Mouse (Mus musculus): ENCODE measurements around the gene Olfr1410. TPM values are rescaled to one million over a fixed set of nuclear protein-coding genes. Genes with fewer than 3 reads are reported as not detected.
A peak's percentile ranks its signal among the peaks of the same experiment; 100 is the strongest.

Gene Olfr1410
- polyA plus RNA-seq, 1 experiment from 2014 or later, result not detected

DNA sequence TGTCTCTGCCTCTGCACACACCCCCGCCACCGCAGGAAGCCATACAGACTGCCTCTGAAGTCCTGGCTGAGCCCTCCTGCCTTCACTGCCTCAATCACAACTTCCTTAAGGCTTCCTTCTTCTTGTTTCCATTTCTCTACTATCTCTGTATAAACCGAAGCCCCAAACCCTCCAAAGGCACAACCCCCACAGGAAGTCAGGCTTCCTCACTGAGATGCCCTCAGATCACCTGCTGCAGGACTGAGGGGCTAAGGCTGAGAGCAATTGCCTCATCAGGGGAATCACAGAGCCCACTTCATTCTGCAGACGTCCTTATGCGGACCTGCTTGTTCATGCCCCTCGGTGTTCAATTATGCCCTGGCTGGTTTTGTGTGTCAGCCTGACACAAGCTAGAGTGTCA lies 34.8 kb downstream of the Olfr1410 start:
- TF ChIP-seq CTCF (IDR thresholded peaks at IDR 0.05; ENCODE audit: low read depth), result no peak
- Histone ChIP-seq H3K27me3 (ENCODE audit: insufficient read depth, low read length) (no peaks in the 10 kb centered on the region), H3K36me3 (ENCODE audit: insufficient read depth) (peaks cover 38% of the 10 kb centered on the region), H3K9ac (peak overlapping the region; percentile 93; the same call in 1 of the 2 replicates), H3K4me3 (ENCODE audit: low read depth, low read length) (peak overlapping the region; percentile 65), H3K4me1 (ENCODE audit: insufficient read depth) (peaks cover 3% of the 10 kb centered on the region; the same call in 1 of the 2 replicates), H3K4me2 (peak overlapping the region; percentile 98), H3K9me3 (ENCODE audit: low read depth, low read length) (no peaks in the 10 kb centered on the region), H3K27ac (ENCODE audit: low read depth) (no peak overlapping the region)
- DNase-seq (no peak), ATAC-seq (ENCODE audit: insufficient read depth) (no peak)
- 78% methylated on average over 6 of the region's 6 CpGs for WGBS

DNA sequence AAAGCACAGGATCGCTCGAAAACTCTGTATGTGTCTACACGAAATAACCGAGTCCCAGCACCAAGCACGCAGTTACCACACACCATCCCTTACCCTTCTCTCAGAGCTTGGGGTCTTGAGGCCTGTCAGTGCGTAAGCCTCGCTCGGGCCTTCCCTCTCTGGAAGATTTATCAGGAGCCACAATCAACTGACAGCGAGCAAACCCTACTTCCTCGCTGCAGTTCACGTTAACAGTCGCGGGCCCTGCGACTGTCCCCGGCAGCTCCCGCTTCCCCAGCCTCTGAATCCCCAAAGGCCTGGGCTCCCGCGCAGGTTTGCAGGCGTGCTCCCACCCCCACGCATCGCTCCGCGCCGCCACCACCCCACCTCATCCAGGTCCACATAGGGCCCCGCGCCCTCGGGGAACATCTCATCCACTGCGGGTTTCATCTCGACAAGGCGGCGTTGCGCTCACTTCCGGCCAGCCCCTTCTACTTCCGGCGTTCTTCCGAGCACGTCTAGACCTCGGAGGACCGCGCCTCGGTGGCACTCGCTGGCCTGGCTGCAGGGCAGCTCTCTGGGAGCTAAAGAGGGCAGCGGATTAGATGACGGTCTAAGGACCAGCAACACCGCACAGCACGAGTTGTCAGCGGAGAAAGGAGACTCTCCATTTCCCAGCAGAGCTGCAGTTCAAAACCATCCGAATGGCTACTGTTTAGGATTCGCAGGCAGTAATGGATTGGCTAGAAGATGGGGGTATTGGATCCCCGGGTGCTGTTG lies 36.1 kb downstream of the Olfr1410 start, which contains the start of gene Cops9:
Gene Cops9 (minus strand): TSS at position 472 of the 759 bp plus-strand sequence.
- Histone ChIP-seq H3K36me3 (ENCODE audit: insufficient read depth) (peaks cover 27% of the 10 kb centered on the region), H3K4me2 (peak within 1 kb of the TSS; percentile 98), H3K9ac (peak within 1 kb of the TSS; percentile 93), H3K4me1 (ENCODE audit: insufficient read depth) (peaks cover 3% of the 10 kb centered on the region; the same call in 1 of the 2 replicates), H3K4me3 (ENCODE audit: low read depth, low read length) (peak within 1 kb of the TSS; percentile 65), H3K27me3 (ENCODE audit: insufficient read depth, low read length) (no peaks in the 10 kb centered on the region), H3K9me3 (ENCODE audit: low read depth, low read length) (no peaks in the 10 kb centered on the region), H3K27ac (ENCODE audit: low read depth) (no peak within 1 kb of the TSS)
- DNase-seq (peak; percentile 97), ATAC-seq (ENCODE audit: insufficient read depth) (peak; percentile 96)
- WGBS, result 2% methylated on average over 50 of the region's 50 CpGs
- no peak for TF ChIP-seq CTCF (IDR thresholded peaks at IDR 0.05; ENCODE audit: low read depth)

DNA sequence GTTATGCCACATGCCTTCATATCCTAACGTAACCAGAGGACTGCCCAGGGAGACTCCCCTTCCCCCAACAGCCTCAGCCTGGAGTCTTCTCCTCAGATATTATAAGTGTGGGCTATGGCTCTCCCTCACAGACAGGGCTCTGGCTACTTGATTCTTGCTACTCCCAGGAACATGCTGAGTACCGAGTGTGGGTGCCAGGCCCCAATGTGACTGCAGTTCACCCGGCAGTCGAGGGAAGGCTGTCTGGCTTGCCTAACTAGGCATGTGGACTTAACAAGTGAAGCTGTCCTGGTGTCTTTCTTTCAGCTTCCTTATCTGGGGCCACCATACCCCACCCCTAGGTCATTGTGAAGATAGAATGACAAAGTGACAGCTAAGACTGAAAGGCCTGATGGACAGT lies 38.1 kb downstream of the Olfr1410 start:
- H3K4me3 ChIP-seq (ENCODE audit: low read depth, low read length), result no peak overlapping the region
- peaks cover 8% of the 10 kb centered on the region; the same call in 1 of the 2 replicates for H3K36me3 ChIP-seq (ENCODE audit: insufficient read depth)
- ATAC-seq (ENCODE audit: insufficient read depth) (no peak), DNase-seq (no peak)
- H3K27ac ChIP-seq (ENCODE audit: low read depth), result no peak overlapping the region
- no peak overlapping the region for H3K4me2 ChIP-seq
- peaks cover 3% of the 10 kb centered on the region; the same call in 1 of the 2 replicates for H3K4me1 ChIP-seq (ENCODE audit: insufficient read depth)
- H3K9ac ChIP-seq, result no peak overlapping the region
- H3K9me3 ChIP-seq (ENCODE audit: low read depth, low read length), result no peaks in the 10 kb centered on the region
- H3K27me3 ChIP-seq (ENCODE audit: insufficient read depth, low read length), result no peaks in the 10 kb centered on the region
- TF ChIP-seq CTCF (IDR thresholded peaks at IDR 0.05; ENCODE audit: low read depth), result no peak
- WGBS, result 64% methylated on average over 4 of the region's 4 CpGs

DNA sequence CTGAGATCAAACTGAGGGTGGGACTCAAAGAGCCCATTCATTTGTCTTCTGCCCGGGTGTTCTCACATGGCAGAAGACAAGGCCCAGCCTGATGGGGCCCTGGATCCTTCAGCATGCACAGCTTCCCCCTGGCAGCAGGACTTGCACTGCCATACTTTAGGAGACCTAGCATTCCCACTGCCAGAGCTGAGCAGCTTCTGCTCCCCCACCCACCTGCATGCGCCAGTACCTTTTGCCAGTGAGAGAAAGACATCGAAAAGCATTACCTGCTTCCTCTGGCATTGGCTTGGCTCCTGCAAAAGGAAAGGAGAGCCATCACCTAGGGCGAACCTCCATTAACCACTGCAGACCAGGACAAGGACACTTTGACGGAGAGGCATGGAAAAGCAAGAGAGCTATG lies 39.3 kb downstream of the Olfr1410 start:
- no peak overlapping the region for H3K4me3 ChIP-seq (ENCODE audit: low read depth, low read length)
- 77% methylated on average over 5 of the region's 5 CpGs for WGBS
- no peaks in the 10 kb centered on the region for H3K9me3 ChIP-seq (ENCODE audit: low read depth, low read length)
- TF ChIP-seq CTCF (IDR thresholded peaks at IDR 0.05; ENCODE audit: low read depth), result no peak
- no peak overlapping the region for H3K27ac ChIP-seq (ENCODE audit: low read depth)
- peaks cover 3% of the 10 kb centered on the region; the same call in 1 of the 2 replicates for H3K4me1 ChIP-seq (ENCODE audit: insufficient read depth)
- DNase-seq (no peak), ATAC-seq (ENCODE audit: insufficient read depth) (no peak)
- H3K9ac ChIP-seq, result no peak overlapping the region
- no peaks in the 10 kb centered on the region for H3K27me3 ChIP-seq (ENCODE audit: insufficient read depth, low read length)
- no peaks in the 10 kb centered on the region for H3K36me3 ChIP-seq (ENCODE audit: insufficient read depth)
- H3K4me2 ChIP-seq, result no peak overlapping the region

DNA sequence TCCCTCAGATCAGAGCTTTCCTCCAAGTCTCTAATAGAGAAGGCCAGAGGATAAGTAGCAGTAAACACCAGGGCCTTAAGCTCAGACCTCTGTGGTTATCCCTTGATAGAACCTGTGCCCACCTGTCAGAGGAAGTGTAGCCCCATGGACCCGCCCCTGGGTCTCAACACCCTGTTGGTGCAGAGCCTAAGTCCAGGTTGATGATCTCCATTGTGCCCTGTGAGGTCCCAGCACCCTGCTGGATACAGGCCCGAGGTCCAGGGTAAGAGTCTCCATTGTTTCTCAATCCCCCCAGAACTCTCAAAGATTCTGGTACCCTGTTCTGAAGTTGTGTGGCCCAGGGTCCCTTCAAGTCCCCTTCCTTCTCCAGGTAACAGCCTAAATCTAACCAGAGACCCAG lies 40.5 kb downstream of the Olfr1410 start:
- Histone ChIP-seq H3K9ac (no peak overlapping the region), H3K4me1 (ENCODE audit: insufficient read depth) (peaks cover 3% of the 10 kb centered on the region; the same call in 1 of the 2 replicates), H3K36me3 (ENCODE audit: insufficient read depth) (no peaks in the 10 kb centered on the region), H3K9me3 (ENCODE audit: low read depth, low read length) (no peaks in the 10 kb centered on the region), H3K27me3 (ENCODE audit: insufficient read depth, low read length) (no peaks in the 10 kb centered on the region), H3K4me2 (no peak overlapping the region), H3K4me3 (ENCODE audit: low read depth, low read length) (no peak overlapping the region), H3K27ac (ENCODE audit: low read depth) (no peak overlapping the region)
- TF ChIP-seq CTCF (IDR thresholded peaks at IDR 0.05; ENCODE audit: low read depth), result no peak
- 53% methylated on average over 2 of the region's 2 CpGs for WGBS
- no peak for DNase-seq
- no peak for ATAC-seq (ENCODE audit: insufficient read depth)

DNA sequence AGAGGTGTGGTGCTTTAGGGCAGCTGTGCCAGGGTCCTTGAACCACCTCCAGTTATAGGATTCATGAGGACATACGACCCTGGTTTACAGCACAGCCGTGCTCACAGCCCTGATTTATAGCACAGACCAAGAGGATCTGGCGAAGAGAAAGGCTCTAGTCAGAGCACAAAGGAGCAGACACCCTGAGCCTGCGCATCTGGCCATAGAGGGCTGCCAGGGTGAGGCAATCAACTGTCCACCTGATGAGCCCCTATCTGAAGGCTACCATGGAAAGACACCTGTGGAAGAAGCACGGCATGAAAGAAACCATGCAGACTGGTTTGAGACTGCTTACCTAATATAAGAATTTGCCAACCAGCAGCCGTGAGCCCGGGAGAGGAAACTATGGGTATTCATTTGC lies 41.0 kb downstream of the Olfr1410 start:
- DNase-seq, result no peak
- H3K4me2 ChIP-seq, result no peak overlapping the region
- no peak for ATAC-seq (ENCODE audit: insufficient read depth)
- TF ChIP-seq CTCF (IDR thresholded peaks at IDR 0.05; ENCODE audit: low read depth), result no peak
- no peak overlapping the region for H3K9ac ChIP-seq
- H3K4me1 ChIP-seq (ENCODE audit: insufficient read depth), result peaks cover 3% of the 10 kb centered on the region; the same call in 1 of the 2 replicates
- no peak overlapping the region for H3K27ac ChIP-seq (ENCODE audit: low read depth)
- no peaks in the 10 kb centered on the region for H3K36me3 ChIP-seq (ENCODE audit: insufficient read depth)
- no peaks in the 10 kb centered on the region for H3K9me3 ChIP-seq (ENCODE audit: low read depth, low read length)
- H3K27me3 ChIP-seq (ENCODE audit: insufficient read depth, low read length), result no peaks in the 10 kb centered on the region
- WGBS, result 69% methylated on average over 7 of the region's 7 CpGs
- H3K4me3 ChIP-seq (ENCODE audit: low read depth, low read length), result no peak overlapping the region

DNA sequence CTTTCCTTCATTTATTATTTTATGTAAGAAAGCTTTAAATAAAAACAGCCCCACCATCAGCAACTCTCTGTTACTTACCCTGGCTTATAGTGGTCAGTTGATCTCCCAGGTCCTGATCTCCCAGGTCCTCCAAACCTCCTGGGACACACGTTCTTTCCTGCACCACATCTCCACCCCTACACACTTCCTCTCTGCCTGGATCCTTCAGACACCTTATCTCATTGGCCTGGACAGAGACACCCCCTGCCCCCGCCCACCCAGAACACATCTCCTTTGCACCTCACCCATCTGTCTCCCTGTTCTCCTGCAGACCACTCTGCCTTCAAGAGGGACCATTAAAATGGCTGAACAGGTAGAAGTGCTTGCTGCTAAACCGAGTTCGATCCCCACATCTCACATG lies 41.4 kb downstream of the Olfr1410 start:
- WGBS, result 60% methylated on average over 4 of the region's 4 CpGs
- H3K27me3 ChIP-seq (ENCODE audit: insufficient read depth, low read length), result no peaks in the 10 kb centered on the region
- no peak overlapping the region for H3K4me3 ChIP-seq (ENCODE audit: low read depth, low read length)
- no peak for TF ChIP-seq CTCF (IDR thresholded peaks at IDR 0.05; ENCODE audit: low read depth)
- peaks cover 3% of the 10 kb centered on the region; the same call in 1 of the 2 replicates for H3K4me1 ChIP-seq (ENCODE audit: insufficient read depth)
- ATAC-seq (ENCODE audit: insufficient read depth) (no peak), DNase-seq (no peak)
- H3K36me3 ChIP-seq (ENCODE audit: insufficient read depth), result no peaks in the 10 kb centered on the region
- H3K9me3 ChIP-seq (ENCODE audit: low read depth, low read length), result no peaks in the 10 kb centered on the region
- H3K27ac ChIP-seq (ENCODE audit: low read depth), result no peak overlapping the region
- no peak overlapping the region for H3K4me2 ChIP-seq
- H3K9ac ChIP-seq, result no peak overlapping the region

All from lung, embryonic 14.5 days (tissue).